Mouse (Mus musculus): ENCODE results near the gene Arhgap9. TPM values are rescaled to one million over a fixed set of nuclear protein-coding genes. Genes with fewer than 3 reads are reported as not detected.
A peak's percentile ranks its signal among the peaks of the same experiment; 100 is the strongest.

The Arhgap9 gene
- polyA plus RNA-seq, 1 experiment from 2014 or later: 1.4 TPM

DNA sequence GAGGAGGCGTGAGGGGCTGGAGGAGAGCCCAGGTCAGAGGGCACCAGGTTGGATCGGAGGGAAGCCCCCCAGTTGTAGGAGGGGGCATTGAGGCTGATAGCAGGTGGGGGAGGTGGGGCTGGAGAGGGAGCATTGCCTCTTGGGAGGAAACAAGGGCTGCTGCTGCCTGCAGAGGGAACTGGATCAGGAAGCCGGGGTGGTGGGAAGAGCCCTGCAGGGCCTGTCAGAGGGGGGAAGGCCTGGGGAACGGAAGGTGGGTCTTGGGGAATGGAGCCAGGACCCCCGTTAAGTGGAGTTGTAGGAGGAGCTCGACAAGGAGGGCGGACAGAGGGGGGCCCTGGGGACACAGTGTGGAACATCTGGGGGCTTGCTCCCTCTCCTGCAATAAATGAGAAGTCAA lies 35.6 kb upstream of the Arhgap9 start:
- no peaks in the 10 kb centered on the region for H3K9me3 ChIP-seq (ENCODE audit: control insufficient read depth, low read length)
- ATAC-seq (ENCODE audit: low FRiP score) (no peak), DNase-seq (ENCODE audit: low spot score, missing footprints) (no peak)
- H3K4me1 ChIP-seq (ENCODE audit: control insufficient read depth, insufficient read depth, low read length): peaks cover 32% of the 10 kb centered on the region
- no peak overlapping the region for H3K4me3 ChIP-seq (ENCODE audit: low read depth, low read length)
- peak overlapping the region; percentile 27; the same call in 1 of the 2 replicates for H3K9ac ChIP-seq (ENCODE audit: low read length)
- no peaks in the 10 kb centered on the region for H3K27me3 ChIP-seq (ENCODE audit: control insufficient read depth, insufficient read depth, low read length)
- H3K27ac ChIP-seq (ENCODE audit: low read depth, low read length): no peak overlapping the region
- H3K4me2 ChIP-seq: peak overlapping the region; percentile 93; the same call in 1 of the 2 replicates
- H3K36me3 ChIP-seq (ENCODE audit: control insufficient read depth, insufficient read depth, low read length): peaks cover 32% of the 10 kb centered on the region
- WGBS: 85% methylated on average over 7 of the region's 7 CpGs

GRCm38 (mm10) chr10:127286730-127287129 lies 35.0 kb upstream of the Arhgap9 start:
- Histone ChIP-seq H3K4me2 (peak overlapping the region; percentile 93), H3K4me1 (ENCODE audit: control insufficient read depth, insufficient read depth, low read length) (peaks cover 36% of the 10 kb centered on the region), H3K27ac (ENCODE audit: low read depth, low read length) (no peak overlapping the region; the same call in 1 of the 2 replicates), H3K9ac (ENCODE audit: low read length) (peak overlapping the region; percentile 85; the same call in 1 of the 2 replicates), H3K9me3 (ENCODE audit: control insufficient read depth, low read length) (no peaks in the 10 kb centered on the region), H3K27me3 (ENCODE audit: control insufficient read depth, insufficient read depth, low read length) (no peaks in the 10 kb centered on the region), H3K36me3 (ENCODE audit: control insufficient read depth, insufficient read depth, low read length) (peaks cover 27% of the 10 kb centered on the region), H3K4me3 (ENCODE audit: low read depth, low read length) (peak overlapping the region; percentile 64; the same call in 1 of the 2 replicates)
- 52% methylated on average over 7 of the region's 7 CpGs for WGBS
- ATAC-seq (ENCODE audit: low FRiP score) (no peak), DNase-seq (ENCODE audit: low spot score, missing footprints) (no peak)

DNA sequence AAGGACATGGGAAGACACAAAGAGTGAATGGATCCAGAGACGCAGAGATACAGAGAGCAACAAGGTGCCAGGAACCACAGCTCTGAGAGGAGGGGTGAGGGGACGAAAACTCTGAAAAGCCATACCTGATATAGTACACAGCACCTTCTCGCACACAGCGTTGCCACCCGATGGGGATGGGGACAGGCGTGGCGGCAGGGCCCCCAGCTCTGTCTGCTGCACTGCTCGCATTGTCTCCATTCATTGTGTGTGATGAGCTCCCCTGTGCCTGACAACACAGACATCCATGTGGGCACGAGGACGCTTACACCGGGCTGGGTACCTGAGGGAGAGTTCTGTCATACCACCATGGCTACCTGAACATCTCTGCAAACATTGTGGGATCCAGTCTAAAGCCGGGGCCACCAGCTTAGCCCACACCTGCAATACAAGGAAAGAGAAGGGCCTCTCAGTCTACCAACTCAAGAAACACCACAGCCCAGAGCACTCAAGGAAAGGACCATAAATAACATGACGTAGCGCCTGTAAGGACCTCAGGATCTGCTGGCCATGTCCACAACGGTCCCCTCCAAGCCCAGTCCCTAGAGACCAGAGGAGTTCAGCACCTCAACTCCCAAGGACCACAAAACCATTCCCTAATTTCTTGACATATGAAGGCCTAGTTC lies 34.4 kb upstream of the Arhgap9 start:
- H3K27ac ChIP-seq (ENCODE audit: low read depth, low read length): peak overlapping the region; percentile 97; the same call in 1 of the 2 replicates
- H3K36me3 ChIP-seq (ENCODE audit: control insufficient read depth, insufficient read depth, low read length): peaks cover 23% of the 10 kb centered on the region
- 76% methylated on average over 15 of the region's 15 CpGs for WGBS
- H3K4me2 ChIP-seq: peak overlapping the region; percentile 93
- no peaks in the 10 kb centered on the region for H3K9me3 ChIP-seq (ENCODE audit: control insufficient read depth, low read length)
- H3K4me3 ChIP-seq (ENCODE audit: low read depth, low read length): peak overlapping the region; percentile 64
- peak overlapping the region; percentile 85 for H3K9ac ChIP-seq (ENCODE audit: low read length)
- ATAC-seq (ENCODE audit: low FRiP score): no peak
- peaks cover 43% of the 10 kb centered on the region for H3K4me1 ChIP-seq (ENCODE audit: control insufficient read depth, insufficient read depth, low read length)
- DNase-seq (ENCODE audit: low spot score, missing footprints): no peak
- no peaks in the 10 kb centered on the region for H3K27me3 ChIP-seq (ENCODE audit: control insufficient read depth, insufficient read depth, low read length)

DNA sequence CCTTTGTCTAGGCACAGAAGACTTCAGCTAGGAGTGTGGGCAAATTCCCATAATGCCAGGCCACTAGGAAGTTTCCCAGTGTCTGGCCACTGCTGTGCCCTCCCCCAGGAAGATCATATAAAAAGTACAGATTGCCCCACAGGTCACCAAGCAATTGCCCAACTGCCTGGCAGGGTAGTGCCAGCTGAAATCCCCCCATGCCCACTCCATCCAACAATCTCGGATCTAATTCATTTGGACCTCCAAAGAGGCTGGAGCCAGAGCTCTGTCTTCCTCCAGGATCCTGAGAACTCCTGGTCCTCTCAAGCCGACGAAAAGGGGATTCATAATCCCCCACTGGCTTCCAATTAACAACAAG lies 33.8 kb upstream of the Arhgap9 start:
- no peaks in the 10 kb centered on the region for H3K27me3 ChIP-seq (ENCODE audit: control insufficient read depth, insufficient read depth, low read length)
- no peak for DNase-seq (ENCODE audit: low spot score, missing footprints)
- H3K4me2 ChIP-seq: peak overlapping the region; percentile 93
- no peak for ATAC-seq (ENCODE audit: low FRiP score)
- H3K36me3 ChIP-seq (ENCODE audit: control insufficient read depth, insufficient read depth, low read length): peaks cover 18% of the 10 kb centered on the region
- 2% methylated on average over 3 of the region's 3 CpGs for WGBS
- H3K9me3 ChIP-seq (ENCODE audit: control insufficient read depth, low read length): no peaks in the 10 kb centered on the region
- peak overlapping the region; percentile 64 for H3K4me3 ChIP-seq (ENCODE audit: low read depth, low read length)
- peak overlapping the region; percentile 85 for H3K9ac ChIP-seq (ENCODE audit: low read length)
- H3K27ac ChIP-seq (ENCODE audit: low read depth, low read length): peak overlapping the region; percentile 97
- H3K4me1 ChIP-seq (ENCODE audit: control insufficient read depth, insufficient read depth, low read length): peaks cover 45% of the 10 kb centered on the region

GRCm38 (mm10) chr10:127288328-127288799 lies 33.4 kb upstream of the Arhgap9 start:
- ATAC-seq (ENCODE audit: low FRiP score) (peak; percentile 18; the same call in 1 of the 2 replicates), DNase-seq (ENCODE audit: low spot score, missing footprints) (no peak)
- 1% methylated on average over 17 of the region's 28 CpGs for WGBS
- peak overlapping the region; percentile 93 for H3K4me2 ChIP-seq
- no peaks in the 10 kb centered on the region for H3K27me3 ChIP-seq (ENCODE audit: control insufficient read depth, insufficient read depth, low read length)
- H3K4me3 ChIP-seq (ENCODE audit: low read depth, low read length): peak overlapping the region; percentile 64
- peaks cover 45% of the 10 kb centered on the region for H3K4me1 ChIP-seq (ENCODE audit: control insufficient read depth, insufficient read depth, low read length)
- peak overlapping the region; percentile 85 for H3K9ac ChIP-seq (ENCODE audit: low read length)
- peak overlapping the region; percentile 97 for H3K27ac ChIP-seq (ENCODE audit: low read depth, low read length)
- H3K9me3 ChIP-seq (ENCODE audit: control insufficient read depth, low read length): no peaks in the 10 kb centered on the region
- H3K36me3 ChIP-seq (ENCODE audit: control insufficient read depth, insufficient read depth, low read length): peaks cover 15% of the 10 kb centered on the region

GRCm38 (mm10) chr10:127288800-127289572 lies 32.8 kb upstream of the Arhgap9 start, which contains the start of gene Mbd6:
Gene Mbd6, minus strand, starts transcription at chr10:127289018.
- ATAC-seq (ENCODE audit: low FRiP score) (peak; percentile 31), DNase-seq (ENCODE audit: low spot score, missing footprints) (peak; percentile 99)
- Histone ChIP-seq H3K27me3 (ENCODE audit: control insufficient read depth, insufficient read depth, low read length) (no peaks in the 10 kb centered on the region), H3K4me1 (ENCODE audit: control insufficient read depth, insufficient read depth, low read length) (peaks cover 45% of the 10 kb centered on the region), H3K36me3 (ENCODE audit: control insufficient read depth, insufficient read depth, low read length) (peaks cover 11% of the 10 kb centered on the region; the same call in 1 of the 2 replicates), H3K4me3 (ENCODE audit: low read depth, low read length) (peak within 1 kb of the TSS; percentile 64), H3K9me3 (ENCODE audit: control insufficient read depth, low read length) (no peaks in the 10 kb centered on the region), H3K27ac (ENCODE audit: low read depth, low read length) (peak within 1 kb of the TSS; percentile 97), H3K9ac (ENCODE audit: low read length) (peak within 1 kb of the TSS; percentile 85), H3K4me2 (peak within 1 kb of the TSS; percentile 93)
- WGBS: 0% methylated on average over 49 of the region's 65 CpGs

DNA sequence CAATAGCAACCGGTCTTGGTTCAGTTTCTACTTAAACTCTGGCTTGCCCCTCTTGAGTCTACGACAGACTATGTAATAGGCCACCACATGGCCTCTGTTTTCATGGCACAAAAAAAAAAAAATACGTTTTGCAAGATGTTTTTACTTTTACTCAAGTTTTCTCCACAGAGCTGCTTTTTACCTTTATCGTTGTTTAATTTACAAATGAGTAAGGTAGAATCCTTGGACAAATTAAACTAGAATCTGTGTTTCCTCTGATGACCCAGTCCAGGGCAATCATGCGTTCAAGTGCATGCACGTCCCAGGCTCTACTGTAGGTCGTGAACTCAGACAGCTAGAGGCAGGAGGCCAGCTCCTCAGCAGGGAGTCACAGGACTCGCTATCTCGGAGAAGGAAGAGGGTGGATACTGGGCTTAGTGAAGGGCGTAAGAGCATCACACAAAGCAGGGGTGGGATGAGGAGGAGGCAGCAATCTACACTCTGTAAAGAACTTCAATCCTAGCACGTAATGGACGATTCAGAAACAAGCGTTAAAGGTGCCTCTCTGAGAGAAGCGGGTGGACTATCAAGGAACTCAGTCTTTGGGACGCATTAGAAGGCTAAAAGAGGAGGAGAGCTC lies 32.1 kb upstream of the Arhgap9 start:
- 0 out of 2 replicates have a peak, but pooled peaks have one; percentile 1 for ATAC-seq (ENCODE audit: low FRiP score)
- no peaks in the 10 kb centered on the region for H3K27me3 ChIP-seq (ENCODE audit: control insufficient read depth, insufficient read depth, low read length)
- peak overlapping the region; percentile 93 for H3K4me2 ChIP-seq
- H3K27ac ChIP-seq (ENCODE audit: low read depth, low read length): peak overlapping the region; percentile 97
- peak overlapping the region; percentile 85 for H3K9ac ChIP-seq (ENCODE audit: low read length)
- WGBS: 2% methylated on average over 15 of the region's 15 CpGs
- H3K4me3 ChIP-seq (ENCODE audit: low read depth, low read length): peak overlapping the region; percentile 64
- H3K4me1 ChIP-seq (ENCODE audit: control insufficient read depth, insufficient read depth, low read length): peaks cover 45% of the 10 kb centered on the region
- no peak for DNase-seq (ENCODE audit: low spot score, missing footprints)
- peaks cover 9% of the 10 kb centered on the region; the same call in 1 of the 2 replicates for H3K36me3 ChIP-seq (ENCODE audit: control insufficient read depth, insufficient read depth, low read length)
- no peaks in the 10 kb centered on the region for H3K9me3 ChIP-seq (ENCODE audit: control insufficient read depth, low read length)

GRCm38 (mm10) chr10:127290307-127290929 lies 31.3 kb upstream of the Arhgap9 start:
- peaks cover 13% of the 10 kb centered on the region for H3K36me3 ChIP-seq (ENCODE audit: control insufficient read depth, insufficient read depth, low read length)
- peak; percentile 93 for ATAC-seq (ENCODE audit: low FRiP score)
- WGBS: under 1% methylated on average over 37 of the region's 47 CpGs
- H3K27me3 ChIP-seq (ENCODE audit: control insufficient read depth, insufficient read depth, low read length): no peaks in the 10 kb centered on the region
- H3K4me1 ChIP-seq (ENCODE audit: control insufficient read depth, insufficient read depth, low read length): peaks cover 43% of the 10 kb centered on the region
- no peaks in the 10 kb centered on the region for H3K9me3 ChIP-seq (ENCODE audit: control insufficient read depth, low read length)
- H3K4me2 ChIP-seq: peak overlapping the region; percentile 93
- H3K4me3 ChIP-seq (ENCODE audit: low read depth, low read length): peak overlapping the region; percentile 64
- DNase-seq (ENCODE audit: low spot score, missing footprints): peak; percentile 99
- peak overlapping the region; percentile 85 for H3K9ac ChIP-seq (ENCODE audit: low read length)
- peak overlapping the region; percentile 97 for H3K27ac ChIP-seq (ENCODE audit: low read depth, low read length)
